Mouse (Mus musculus) liver (tissue): ENCODE data around the gene Cox5a.

Source experiments
- DNase-seq: peaks from one replicate; pipeline ENCODE4 v3.0.0-alpha.2; 2020; ENCODE audit warnings: mixed read lengths

Gene Cox5a

DNA sequence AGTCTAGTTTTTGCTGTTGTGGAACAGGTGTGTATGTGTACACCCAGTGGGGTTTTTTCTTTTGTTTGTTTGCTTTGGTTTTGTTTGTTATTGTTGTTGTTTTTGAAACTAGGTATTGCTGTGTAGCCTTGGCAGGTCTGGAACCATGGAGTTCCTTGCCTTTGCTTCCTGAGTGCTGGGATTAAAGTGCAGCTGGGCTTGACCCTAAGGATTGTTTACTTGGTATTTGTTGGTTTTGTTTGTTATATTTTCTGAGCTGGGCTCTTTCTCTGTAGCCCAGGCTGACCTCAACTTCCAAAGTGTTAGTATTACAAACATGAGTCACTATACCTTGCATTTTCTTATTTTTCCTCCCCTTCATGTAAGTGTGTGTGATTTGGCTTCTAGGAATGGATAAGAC lies 5.4 kb downstream of the Cox5a start:
- no peak for DNase-seq

DNA sequence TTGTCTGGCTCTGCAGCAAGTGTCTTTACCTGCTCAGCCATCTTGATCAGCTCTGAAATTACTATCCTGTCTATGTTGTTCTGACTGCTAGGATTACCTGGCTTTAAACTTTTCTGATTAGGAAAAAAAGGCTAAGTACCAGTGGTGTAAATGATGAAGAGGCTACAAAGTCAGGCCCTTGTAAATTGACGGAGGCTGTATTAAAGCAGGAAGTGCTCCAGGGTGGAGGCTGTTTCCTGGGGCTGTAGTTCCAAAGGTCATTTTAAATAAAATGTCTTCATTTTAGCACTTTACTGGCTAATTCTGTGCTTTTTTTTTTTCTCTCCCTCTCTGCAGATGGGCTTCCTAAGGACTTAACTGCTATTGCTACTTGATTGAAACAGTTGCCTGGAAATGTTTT lies 10.9 kb downstream of the Cox5a start:
- no peak for DNase-seq

DNA sequence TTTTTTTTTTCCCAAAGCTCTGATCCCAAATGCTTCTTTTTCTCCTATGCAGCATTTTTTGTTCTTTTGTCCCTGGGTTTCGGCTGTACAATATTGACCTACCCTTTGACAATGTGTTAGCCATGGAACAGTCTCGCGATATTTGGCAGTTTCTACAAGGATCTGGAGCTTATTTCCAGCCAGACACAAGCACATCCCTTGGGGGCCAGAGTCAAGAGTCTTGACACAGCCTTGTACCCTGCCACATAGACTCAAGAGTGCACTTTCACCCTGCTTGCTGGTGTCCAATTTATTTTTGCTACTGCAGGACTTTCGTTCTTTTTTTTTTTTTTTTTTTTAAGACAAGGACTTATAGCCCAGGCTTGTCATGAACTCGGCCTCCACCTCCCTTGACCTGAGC lies 15.3 kb downstream of the Cox5a start:
- DNase-seq: no peak

DNA sequence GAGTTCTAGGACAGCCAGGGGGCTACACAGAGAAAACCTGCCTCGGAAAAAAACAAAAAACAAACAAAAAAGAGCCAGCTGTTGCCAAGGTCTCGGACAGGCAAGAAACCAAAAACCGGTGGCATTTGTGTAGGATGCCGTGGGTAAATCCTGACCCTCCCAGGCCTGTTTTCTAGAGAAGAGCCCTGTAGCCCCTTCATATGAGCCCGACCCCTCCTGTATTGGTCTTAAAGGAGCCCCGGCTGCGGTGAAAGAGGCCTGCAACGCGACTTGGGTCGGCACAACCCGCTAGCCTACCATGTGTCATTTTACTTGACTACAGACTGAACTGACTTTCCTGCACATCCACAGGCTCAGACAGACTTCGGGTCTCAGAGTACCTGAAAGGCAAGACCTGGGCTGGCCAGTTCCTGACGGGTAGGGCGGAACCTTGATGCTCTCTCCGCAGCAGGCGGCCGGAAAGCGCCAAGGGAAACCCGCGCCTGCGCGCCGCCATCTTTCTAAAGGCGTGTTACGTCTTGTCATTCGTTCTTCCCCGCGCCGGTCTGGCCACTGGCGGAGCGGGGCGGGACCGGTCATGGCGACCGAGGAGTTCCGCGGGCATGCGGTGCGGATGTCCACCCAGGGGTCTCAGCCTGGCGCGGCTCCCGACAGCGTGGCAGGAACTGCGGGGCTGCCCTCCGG lies 16.1 kb downstream of the Cox5a start, which contains the start of gene Fam219b:
Gene Fam219b, plus strand, starts transcription at position 485 of the 684 bp plus-strand sequence.
- DNase-seq: peak; percentile 93

DNA sequence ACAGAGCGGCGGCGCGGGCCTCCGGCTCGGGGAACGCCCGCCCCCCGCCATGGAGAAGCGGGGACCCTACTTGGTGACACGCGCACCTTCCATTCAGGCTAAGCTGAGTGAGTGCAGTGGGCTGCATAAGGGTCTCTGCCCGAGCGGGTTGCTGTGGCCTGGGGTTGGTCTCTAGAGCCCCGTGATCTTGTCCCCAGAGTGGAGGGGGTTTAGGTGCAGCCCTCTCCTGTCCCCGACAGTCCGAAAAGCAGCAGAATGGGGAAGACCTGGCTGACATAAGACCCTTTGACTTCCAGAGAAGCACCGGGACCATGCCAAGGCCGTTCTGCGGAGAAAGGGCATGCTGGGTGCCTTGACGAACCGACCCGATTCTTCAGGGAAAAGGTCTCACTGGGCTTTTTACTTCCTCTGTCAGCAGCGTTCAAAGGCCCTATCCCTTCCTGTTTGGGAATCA lies 16.7 kb downstream of the Cox5a start:
- DNase-seq: no peak

DNA sequence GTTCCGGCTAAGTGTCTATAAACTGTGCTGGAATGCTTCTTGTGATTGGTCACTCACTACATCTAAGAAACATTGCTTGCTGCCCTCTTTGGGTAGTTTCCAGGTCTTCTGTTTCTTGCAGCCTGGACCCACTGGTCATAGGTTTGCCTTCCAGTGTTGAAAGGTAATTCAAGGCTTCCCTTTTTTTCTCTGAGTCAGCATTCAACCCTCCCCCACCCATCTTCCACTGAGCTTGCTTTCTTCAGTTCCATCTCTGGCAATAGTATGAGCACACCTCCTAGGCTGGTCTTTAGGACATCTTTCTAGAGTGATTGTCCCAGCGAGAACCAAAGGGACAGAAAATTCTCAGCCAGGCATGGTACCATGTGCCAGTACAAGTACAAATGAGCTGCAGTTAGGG lies 18.5 kb downstream of the Cox5a start:
- no peak for DNase-seq

DNA sequence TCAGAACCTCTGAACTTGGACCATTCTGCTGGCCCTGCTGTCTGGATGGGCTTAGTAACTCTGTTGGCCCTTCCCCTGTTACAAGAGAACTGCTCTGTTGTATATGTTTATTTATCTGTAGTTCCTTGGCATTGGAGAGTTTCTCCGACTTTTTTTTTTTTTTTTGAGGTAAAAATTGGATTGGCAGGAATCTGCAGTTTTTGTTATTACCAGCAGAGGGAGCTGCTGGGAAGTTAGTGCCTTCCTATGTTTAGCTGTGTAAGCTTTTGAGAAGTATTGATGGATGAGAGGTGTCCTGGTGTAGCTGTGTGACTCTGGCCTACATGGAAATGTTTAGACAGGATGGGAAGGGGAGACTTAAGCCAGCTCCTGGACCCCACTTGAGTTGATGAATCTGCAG lies 20.2 kb downstream of the Cox5a start:
- DNase-seq: peak; percentile 36

DNA sequence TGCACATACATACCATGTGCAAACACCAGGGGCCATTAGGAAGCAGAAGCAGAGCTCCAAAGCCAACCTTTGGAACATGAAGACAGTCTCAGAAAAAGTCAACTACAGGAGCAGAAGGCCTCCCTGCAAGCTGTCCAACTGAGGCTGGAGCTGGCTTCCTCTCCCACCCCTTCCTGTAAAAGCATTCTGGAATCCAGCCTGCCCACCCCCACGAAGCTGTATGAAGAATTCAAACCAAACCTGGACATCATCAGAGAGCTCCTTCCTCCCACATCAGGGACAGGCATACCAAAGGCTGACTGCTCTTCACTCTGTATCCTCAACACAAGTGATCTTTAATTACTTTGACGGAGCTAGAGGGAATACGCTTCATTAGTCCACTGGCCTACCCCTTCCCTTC lies 22.9 kb downstream of the Cox5a start:
- DNase-seq: no peak

DNA sequence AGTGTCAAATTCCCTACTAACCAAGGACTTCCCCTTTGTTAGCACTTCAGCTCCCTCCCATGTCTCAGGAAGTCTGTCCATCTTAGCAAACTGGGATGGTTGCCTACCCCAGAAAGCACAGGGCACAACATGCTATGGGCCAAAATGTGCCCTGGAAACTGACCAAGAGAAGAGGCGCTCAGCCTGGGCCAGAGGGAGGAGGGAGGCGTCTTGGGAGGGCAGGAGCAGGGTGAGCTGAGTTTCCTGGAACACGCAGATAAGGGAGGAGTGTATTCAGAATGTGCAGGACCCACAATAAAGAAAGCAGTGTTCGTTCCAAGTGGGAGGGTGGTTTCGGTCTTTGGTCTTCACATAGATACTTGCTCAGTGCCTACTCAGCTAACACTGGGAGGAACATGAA lies 26.2 kb downstream of the Cox5a start:
- DNase-seq: peak; percentile 39

DNA sequence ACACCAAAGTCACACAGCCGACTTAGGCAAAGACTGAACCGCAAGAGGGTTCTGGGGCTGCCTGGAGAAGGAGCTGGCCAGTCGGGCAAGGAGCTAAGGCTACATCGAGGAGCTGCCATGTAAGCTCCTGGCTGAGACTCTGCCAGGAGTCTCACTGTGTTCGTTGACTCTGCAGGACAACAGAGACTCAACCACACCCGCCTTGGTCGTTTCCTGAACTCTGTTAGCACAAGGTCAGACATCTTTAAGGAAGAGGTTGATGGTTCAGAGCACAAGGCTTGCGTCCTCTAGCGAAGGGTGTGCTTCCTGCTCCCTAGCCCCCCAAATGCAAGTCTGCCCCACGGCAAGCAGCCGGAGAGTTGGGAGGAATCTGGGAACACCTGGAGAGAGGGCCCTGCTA lies 26.8 kb downstream of the Cox5a start:
- DNase-seq: no peak

DNA sequence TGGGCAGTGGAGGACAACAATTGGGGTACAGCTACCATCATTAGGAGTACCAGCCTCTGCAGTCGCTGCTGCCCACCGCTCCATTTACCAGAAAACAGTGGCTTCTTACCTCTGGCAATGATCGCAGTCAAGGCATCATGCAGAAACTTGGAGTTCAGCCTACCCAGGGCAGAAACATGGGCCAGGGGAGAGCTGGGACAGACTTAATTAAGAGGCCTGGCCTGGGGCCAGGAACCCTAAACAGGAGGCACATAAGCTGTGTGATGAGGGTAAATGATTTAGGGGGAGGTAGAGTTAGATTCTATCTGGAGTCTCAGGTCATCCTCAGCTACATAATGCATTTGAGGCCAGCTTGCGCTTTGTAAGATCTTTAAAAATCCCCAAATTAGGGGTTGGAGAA lies 28.1 kb downstream of the Cox5a start:
- DNase-seq: no peak

DNA sequence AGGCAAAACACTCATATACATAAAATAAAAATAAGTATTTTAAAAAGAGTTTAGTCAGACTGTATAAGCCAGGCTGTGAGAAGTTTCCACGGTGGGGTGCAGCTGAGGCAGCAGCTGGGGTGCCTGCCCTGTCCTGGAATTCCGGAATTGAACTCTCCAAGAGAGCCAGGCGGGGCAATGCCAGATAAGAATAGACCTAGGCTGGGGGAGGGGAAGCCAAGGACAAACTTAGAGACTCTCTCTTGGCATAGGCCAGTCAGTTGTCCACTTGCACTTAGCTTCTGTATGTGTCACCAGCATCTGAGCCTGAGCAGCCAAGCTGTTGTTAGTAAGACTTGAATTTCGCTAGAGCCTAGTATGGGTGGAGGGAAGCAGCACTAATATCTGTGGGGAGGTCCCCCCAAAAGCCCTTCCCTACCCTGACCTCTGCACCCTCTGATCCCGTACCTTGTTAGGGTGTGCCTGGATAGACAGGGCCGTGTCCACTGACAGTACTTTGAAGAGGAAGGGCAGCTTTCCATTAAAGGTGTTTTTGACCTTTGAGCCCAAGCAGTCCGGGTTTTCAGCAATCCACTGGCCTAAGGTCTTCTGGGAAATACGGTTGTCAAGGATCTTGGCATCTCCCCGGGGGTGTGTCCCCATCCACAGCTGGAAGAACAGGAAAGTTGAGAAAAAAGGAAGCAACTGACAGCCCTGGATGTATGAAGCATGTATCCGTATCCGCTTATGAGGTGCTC lies 29.2 kb downstream of the Cox5a start:
- DNase-seq: no peak

DNA sequence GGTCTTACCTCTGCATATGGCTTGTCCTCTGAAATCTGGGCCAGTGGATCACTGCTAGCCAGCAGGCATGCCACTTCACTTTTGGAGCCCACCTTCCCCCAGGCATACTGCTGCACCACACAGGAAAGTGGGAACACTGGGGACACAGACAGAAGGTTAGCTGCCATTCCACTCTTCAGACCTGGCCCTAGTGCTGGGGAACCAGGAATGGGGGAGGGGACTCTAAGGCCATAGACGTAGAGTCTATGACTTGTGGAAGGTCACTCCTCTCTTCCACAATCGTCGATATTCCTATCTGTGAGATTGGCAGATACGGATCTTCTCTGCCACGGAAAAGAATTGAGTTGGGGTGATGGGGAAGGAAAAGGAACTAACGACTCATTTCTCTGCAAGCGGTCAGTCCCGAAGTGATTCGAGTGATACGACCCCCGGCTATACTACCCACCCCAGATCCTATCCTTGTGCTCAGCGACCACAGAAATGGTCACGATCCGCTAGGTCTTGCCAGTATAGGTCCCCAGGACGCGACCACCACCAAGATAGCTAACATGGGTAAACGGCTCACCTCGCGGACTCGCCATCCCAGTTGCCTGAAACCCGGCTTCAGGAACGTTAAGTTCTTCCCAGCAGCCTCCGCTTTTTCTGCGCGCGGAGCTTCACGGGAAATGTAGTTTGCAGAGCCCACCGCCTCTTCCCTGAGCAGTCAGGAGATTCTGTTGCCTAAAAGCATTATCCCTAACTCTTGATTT lies 31.2 kb downstream of the Cox5a start, which contains the start of gene Mpi:
Gene Mpi, minus strand, starts transcription at position 625 of the 749 bp plus-strand sequence.
- peak; percentile 66 for DNase-seq

DNA sequence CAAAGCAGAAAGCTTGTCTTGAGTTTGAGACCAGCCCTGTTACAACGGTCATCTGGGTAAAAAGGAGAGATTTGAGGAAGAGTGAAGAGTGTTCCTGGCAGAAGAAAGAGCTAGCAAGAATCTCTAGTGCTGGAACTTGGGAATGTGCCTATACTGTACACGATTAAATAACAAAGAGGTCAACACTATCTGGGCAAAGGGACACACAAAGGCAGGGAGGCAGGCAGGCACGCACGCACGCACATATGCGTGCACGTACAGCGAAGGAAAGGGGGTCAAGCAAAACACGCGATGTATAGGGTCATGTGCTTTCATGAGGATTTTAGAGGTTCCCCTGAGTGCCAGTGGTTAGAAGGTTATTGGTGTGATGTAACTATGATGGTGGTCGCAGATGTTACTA lies 32.0 kb downstream of the Cox5a start:
- DNase-seq: no peak

DNA sequence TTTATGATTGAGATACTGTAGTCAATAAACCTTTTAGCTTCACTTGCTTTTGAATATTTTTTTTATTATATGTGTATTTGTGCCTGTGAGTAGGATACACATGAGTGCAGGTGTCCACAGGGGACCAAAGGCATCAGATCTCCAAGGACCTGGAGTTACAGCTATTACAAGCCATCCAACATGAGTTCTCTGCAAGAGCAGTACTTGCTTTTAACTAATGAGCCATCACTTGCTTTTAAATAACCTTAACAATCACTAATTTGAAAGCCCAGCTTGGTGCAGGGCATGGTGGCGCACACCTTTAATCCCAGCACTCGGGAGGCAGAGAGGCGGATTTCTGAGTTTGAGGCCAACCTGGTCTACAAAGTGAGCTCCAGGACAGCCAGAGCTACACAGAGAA lies 33.7 kb downstream of the Cox5a start:
- no peak for DNase-seq

DNA sequence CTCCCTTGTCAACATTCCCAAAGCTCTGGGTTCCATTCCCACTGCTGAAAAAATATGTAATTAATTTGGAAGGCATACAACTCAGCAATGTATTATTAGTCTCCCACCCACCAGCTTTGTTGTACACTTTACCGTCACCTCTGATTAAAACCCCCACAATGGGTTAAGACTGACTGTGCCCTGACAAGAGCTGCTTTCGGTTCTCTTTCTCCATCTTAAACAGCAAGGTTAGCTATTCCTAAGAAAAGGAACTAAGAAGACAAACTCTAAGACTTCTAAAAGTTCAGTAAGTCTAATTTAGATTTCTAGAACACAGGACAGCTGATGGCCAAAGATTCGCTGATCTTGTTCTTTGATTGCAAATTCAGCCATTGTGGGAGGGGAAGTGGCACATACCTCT lies 36.1 kb downstream of the Cox5a start:
- DNase-seq: no peak

DNA sequence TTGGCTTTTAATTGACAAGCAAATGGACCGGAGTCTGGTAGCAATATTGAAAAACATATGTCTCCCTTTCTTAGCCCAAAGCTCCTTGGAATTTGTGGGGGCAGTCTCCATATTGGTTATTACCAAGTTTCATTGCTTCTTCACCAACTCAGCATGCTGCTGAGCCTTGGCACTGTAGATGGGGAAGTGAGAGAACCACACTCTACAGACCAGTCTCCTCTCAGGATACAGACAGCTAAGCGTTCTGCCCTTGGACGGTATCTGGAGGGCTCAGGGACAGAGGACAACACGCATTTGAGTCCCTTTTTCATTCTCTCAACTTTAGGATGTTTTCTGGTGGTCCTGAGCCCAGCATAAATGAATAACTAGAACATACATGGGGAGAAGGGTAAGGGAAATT lies 37.6 kb downstream of the Cox5a start:
- DNase-seq: no peak

DNA sequence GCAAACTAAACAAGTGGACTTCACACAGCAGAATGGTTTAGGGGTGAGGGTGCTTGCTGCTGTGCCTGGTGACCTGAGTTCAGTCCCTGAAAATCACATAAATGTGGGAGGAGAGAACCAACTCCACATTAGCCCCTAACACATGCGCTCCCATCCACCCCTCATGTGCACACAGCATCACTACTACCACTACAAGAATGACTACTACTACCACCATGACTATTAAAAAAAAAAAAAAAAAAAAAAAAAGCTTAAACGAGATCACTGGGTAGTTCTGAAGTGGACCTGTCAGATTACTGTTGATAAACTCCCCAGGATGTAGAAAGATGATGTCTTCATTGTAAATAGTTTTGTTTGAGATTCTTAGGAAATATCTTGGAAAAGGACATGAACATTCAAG lies 38.5 kb downstream of the Cox5a start:
- DNase-seq: no peak

DNA sequence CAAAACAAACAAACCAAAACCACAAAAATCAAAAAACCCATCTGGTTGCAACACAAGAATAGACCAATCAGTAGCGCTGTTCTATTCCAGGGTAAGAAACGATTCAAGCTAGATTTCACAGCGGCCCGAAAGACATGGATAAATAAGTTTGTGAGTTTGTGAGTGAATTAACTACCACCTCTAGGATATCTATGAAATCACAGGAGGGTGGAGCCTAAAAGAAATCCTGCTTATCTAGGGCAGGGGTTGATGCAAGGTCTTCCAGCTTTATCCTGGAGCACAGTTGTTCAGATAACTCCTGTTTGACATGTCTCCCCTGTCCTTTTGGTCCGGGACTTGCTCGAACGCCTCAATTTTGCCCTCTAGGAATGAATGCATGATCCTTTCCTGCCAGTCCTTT lies 39.2 kb downstream of the Cox5a start:
- DNase-seq: no peak

DNA sequence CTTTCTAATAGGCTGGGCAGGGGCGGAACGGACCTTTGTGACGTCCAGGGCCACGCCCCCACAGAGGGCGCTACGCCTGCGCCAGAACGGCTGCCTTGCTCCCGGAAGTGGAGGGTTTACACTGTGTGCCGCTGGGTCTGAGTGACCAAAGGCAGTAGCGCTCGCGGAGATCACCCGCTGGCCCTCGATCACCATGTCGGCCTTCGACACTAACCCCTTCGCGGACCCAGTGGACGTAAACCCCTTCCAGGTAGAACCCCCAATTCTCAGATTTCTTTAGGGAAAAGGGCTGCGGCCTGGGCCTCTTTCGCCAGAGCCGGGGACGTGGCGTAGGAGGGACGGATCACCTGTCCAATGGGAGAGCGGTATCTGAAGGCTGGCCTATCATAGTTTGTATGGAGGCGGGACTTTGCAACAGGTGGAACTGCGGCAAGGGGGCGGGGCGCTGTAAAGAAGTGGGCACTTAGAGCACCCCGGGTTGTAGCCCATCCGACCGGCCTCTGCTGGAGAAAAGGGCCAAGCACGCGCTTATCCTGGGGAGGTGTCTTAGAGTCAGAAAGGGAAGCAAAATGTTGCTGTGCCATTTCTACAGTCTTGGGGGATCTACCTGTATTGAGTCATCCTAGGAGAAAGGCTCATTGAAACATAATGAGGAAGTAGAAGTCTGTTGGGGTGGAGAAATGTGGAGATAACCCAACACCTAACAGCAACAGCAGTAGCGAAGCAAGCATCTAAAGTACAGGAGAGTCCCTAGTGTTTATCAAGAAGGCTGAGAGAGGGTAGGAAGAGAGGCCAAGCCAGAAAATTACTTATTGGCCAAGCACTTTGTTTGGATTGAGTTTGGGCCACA lies 40.0 kb downstream of the Cox5a start, which contains the start of gene Scamp2:
Gene Scamp2, plus strand, starts transcription at position 83 of the 850 bp plus-strand sequence.
- peak; percentile 91 for DNase-seq

DNA sequence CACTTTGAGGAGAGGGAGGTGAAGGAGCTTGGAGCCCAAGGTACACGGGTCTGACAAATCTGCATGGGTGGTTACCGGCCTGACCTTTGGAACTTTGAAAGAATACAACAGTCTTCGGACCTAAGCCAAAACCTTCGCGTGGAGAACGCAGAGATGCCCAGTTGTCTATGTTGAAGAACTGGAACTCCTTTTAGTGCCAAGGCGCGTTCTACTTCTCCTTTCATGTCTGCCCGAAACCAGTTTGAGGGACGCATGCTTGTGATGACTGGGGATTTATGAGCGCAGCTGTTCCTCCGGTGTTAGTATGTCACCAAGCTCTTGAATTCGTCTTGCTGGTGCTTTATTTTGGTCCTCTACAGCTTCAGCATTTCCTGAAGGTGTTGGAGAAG lies 40.6 kb downstream of the Cox5a start:
- no peak for DNase-seq

DNA sequence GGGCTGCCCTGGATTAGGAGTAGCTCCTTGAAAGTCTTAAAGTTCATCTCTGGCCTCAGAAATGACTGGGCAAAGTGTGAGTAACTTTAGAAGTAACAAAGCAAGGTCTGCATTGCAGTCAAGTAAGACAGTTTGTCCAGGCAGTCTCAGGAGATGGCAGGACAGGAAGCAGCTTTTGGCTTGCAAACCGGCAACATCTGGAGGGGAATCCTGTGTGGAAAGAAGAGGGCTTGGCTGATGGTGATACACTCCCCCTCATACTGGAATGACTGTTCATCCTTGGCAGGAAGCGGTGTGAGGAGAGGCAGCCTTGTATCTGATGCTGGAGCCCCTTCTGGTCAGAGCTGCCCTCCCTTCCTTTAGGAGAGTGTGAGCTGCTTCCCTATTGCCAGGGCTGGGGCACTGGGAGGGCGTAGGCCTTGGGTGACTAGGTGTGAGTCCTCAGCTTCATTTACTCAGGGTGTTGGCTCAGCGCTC lies 41.9 kb downstream of the Cox5a start:
- DNase-seq: no peak

DNA sequence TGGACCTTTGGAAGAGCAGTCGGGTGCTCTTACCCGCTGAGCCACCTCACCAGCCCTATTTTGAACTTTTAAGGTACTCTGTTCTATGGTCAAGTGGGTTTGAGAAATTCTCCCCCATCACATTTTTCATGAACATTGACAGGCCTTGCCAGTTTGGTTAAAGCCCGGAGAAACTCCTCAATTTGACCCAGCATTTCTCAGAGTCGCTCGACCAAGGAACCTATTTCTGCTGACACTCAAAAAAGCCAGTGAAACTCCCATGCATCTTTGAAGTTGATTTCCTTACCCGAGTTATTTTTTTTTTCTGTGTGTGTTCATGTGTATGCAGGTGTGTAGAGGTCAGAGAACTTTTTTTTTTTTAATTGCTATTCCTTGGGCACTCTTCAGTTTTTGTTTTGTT lies 43.5 kb downstream of the Cox5a start:
- DNase-seq: no peak
